Mouse (Mus musculus): ENCODE data around the gene Gm49721. TPM values are rescaled to one million over a fixed set of nuclear protein-coding genes. Genes with fewer than 3 reads are reported as not detected.
"Not testable (repeated sequence)": the region's sequence is repeated elsewhere in the genome, so short reads cannot be mapped to it uniquely, and the experiment has no call there.

The Gm49721 gene
- total RNA-seq, 2 experiments from 2014 or later = 0.28 TPM; not detected in 1

- intact Hi-C loops (cut with DNase I); DNase-seq (ENCODE audit: extremely low spot score in 1 of 2, low spot score in 2 of 2): not testable (repeated sequence)
Observed at GRCm38 (mm10) chr17:6972836-6973396, 5.8 kb upstream of the Gm49721 start.

DNA sequence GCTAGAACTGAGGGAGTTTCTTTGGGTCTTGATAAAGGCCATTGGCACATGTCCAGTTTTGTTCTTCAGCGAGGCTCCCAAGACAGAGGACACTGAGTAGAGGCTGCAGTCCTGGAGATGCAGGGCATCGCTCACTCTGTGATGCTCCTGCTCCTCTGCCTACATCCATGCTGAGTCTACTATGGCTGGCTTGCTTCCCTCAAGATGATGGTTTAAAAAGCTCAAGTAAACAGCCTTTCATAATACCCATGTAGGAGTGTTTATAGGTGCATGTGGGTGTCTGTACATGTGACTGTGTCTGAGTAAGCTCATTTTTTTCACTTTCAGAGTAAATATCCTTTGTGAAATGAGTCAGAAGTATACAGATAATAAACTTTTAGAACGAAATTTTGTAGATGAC lies 3.7 kb upstream of the Gm49721 start:
- DNase-seq (ENCODE audit: extremely low spot score in 1 of 2, low spot score in 2 of 2); intact Hi-C loops (cut with DNase I): not testable (repeated sequence)

DNA sequence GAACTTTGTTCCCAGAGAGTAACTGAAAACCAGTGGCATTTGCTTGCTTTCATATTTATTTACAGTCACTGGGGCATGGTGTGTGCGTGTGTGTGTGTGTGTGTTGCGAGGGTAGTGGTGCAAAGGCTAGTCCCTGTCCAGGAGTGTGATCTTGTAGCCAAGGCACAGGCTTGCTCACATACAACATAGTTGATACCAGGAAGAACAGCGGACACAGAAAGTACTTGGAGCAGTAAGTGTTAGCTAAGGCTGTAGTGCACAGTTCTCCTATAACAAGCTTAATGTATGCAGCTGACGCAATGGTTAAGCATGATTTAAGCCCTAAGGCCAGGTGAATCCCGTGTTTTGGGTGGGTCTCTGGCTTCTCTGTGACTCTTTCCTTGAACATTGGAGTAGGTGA lies 676 bp downstream of the Gm49721 start:
- intact Hi-C loops (cut with DNase I); DNase-seq (ENCODE audit: extremely low spot score in 1 of 2, low spot score in 2 of 2): not testable (repeated sequence)

DNA sequence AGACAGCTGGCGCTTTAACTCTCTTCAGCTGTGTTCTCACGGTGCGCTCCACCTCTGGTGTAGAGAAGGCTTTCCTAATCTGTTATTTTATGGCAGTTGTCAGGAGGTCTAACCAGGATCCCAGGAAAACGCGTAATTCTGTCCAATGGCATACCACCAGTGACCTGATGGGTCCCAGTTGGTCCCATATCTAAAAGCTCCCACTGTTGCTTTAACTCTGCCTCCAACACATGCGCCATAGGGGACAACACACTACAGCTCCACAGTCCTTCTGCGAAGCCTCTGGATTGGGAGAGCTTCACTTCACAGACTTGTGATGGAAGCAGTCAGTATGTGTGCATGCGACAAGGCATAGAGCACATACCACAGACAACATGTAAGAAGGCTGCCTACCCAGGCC lies 1.4 kb downstream of the Gm49721 start:
- DNase-seq (ENCODE audit: extremely low spot score in 1 of 2, low spot score in 2 of 2); intact Hi-C loops (cut with DNase I): not testable (repeated sequence)

DNA sequence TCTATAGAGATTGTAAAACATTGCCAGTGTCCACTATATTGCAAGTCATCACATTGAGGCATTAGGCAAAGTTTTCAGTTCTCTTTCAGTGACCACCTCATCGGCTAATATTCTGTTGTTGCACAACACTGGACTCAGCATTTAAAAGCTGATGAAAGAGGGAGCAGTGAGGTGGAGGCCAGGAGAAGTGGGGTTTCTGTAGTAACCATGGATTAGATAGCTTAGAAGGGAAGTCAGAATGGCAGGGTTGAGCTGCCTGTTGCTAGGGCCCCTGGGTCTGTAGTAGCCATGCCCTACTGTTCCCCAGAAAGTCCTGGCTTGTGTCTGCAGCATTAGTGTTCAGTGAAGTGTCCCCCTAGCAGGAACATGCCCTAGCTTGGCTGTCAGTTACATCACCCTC lies 7.4 kb downstream of the Gm49721 start:
- DNase-seq (ENCODE audit: extremely low spot score in 1 of 2, low spot score in 2 of 2); intact Hi-C loops (cut with DNase I): not testable (repeated sequence)

GRCm38 (mm10) chr17:6995504-6995903 lies 16.8 kb downstream of the Gm49721 start:
- DNase-seq (ENCODE audit: extremely low spot score in 1 of 2, low spot score in 2 of 2); intact Hi-C loops (cut with DNase I): not testable (repeated sequence)

GRCm38 (mm10) chr17:6996826-6997225 lies 18.1 kb downstream of the Gm49721 start:
- intact Hi-C loops (cut with DNase I); DNase-seq (ENCODE audit: extremely low spot score in 1 of 2, low spot score in 2 of 2): not testable (repeated sequence)

GRCm38 (mm10) chr17:6997778-6998490 lies 19.2 kb downstream of the Gm49721 start:
- DNase-seq (ENCODE audit: extremely low spot score in 1 of 2, low spot score in 2 of 2); intact Hi-C loops (cut with DNase I): not testable (repeated sequence)

- intact Hi-C loops (cut with DNase I); DNase-seq (ENCODE audit: extremely low spot score in 1 of 2, low spot score in 2 of 2): not testable (repeated sequence)
Observed at GRCm38 (mm10) chr17:7001790-7002585, 23.3 kb downstream of the Gm49721 start.

DNA sequence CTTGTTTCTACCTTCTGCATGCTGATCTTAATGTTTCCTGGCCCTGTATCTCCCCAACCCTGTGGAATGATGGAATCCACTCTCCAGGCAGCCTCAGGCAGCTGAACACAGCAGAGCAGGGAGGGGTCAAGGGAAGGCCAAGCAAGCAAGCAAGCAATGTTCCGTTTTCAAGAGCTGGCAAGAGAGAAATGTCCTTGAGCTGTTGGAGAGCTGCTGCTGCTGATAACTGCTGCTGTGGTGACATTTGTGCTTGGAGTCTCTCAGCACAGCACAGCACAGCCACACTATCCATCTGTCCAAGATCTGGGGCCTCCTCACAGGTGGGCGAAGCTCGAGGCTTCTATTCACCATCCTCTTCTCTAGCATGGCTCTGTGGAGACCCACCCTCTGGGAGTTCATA lies 24.7 kb downstream of the Gm49721 start:
- DNase-seq (ENCODE audit: extremely low spot score in 1 of 2, low spot score in 2 of 2); intact Hi-C loops (cut with DNase I): not testable (repeated sequence)

GRCm38 (mm10) chr17:7005646-7006045 lies 26.9 kb downstream of the Gm49721 start:
- not testable (repeated sequence) for DNase-seq (ENCODE audit: extremely low spot score in 1 of 2, low spot score in 2 of 2)

GRCm38 (mm10) chr17:7008885-7009284 lies 30.2 kb downstream of the Gm49721 start:
- intact Hi-C loops (cut with DNase I) = not testable (repeated sequence)

More at GRCm38 (mm10) chr17:7005646-7006045, 26.9 kb downstream of the Gm49721 start:
- intact Hi-C loops (cut with DNase I) = not testable (repeated sequence)

DNA sequence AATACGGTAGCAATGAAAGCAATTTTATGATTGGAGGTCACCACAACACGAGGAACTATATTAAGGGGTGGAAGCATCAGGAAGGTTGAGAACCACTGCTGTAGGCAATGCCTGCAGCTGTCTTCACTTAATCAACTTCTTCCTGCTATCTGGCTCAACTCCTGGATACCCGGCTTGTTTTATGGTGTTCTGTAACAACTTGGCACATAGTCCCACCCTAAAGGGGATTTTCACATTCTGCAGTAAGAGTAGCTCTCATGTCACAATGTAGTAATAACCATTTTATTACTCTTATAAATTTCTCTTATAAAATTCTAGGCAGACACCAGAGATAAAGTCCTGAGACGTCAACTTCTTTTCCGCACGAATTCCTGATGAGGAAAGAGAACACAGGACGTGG lies 30.7 kb downstream of the Gm49721 start:
- DNase-seq (ENCODE audit: extremely low spot score in 1 of 2, low spot score in 2 of 2); intact Hi-C loops (cut with DNase I): not testable (repeated sequence)

More at GRCm38 (mm10) chr17:7008885-7009284, 30.2 kb downstream of the Gm49721 start:
- not testable (repeated sequence) for DNase-seq (ENCODE audit: extremely low spot score in 1 of 2, low spot score in 2 of 2)

GRCm38 (mm10) chr17:7009901-7010300 lies 31.2 kb downstream of the Gm49721 start:
- DNase-seq (ENCODE audit: extremely low spot score in 1 of 2, low spot score in 2 of 2); intact Hi-C loops (cut with DNase I): not testable (repeated sequence)

DNA sequence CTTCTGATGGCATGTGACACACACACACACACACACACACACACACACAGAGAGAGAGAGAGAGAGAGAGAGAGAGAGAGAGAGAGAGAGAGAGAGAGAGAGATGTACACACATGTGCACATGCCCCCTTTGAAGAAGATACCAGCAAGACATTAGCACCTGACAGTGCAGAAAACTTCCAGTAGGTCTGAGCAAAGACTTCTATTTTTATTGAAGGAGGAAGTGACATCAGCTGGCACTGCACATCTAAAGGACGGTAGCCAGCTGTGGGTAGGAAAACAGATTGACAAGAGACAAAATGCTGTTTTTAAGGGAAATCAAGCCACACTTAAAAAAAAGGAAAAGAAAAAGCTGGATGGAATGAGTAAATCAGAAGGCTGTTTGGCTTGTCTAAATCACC lies 35.5 kb downstream of the Gm49721 start:
- intact Hi-C loops (cut with DNase I); DNase-seq (ENCODE audit: extremely low spot score in 1 of 2, low spot score in 2 of 2): not testable (repeated sequence)

DNA sequence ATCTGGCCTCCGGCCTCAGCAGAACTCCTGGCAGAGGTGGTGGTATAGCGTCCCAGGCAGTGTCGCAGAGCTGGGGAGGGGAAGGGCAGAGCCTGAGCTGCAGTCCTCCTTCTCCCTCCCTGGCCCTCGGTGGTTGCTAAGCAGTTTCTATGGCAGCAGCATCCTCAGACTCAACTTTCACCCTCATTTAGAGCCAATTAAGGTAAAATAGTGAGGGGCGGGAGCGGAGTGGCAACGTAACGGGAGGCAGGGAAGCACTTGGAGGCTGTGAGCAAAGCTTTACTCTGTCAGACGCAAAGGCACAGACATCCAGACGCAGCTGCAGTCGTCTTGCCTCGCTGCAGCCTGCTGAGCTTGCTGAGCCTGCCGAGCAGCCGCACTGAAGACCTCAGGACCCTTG lies 46.6 kb downstream of the Gm49721 start, which contains the start of gene Gm1604a:
TSS of gene Gm1604a (plus strand) at position 312 of the 400 bp plus-strand sequence.
- intact Hi-C loops (cut with DNase I) = not testable (repeated sequence)
- peak; percentile 32 to 33 for DNase-seq (ENCODE audit: extremely low spot score in 1 of 2, low spot score in 2 of 2)

GRCm38 (mm10) chr17:7025764-7026346 lies 47.2 kb downstream of the Gm49721 start:
- intact Hi-C loops (cut with DNase I); DNase-seq (ENCODE audit: extremely low spot score in 1 of 2, low spot score in 2 of 2): not testable (repeated sequence)

DNA sequence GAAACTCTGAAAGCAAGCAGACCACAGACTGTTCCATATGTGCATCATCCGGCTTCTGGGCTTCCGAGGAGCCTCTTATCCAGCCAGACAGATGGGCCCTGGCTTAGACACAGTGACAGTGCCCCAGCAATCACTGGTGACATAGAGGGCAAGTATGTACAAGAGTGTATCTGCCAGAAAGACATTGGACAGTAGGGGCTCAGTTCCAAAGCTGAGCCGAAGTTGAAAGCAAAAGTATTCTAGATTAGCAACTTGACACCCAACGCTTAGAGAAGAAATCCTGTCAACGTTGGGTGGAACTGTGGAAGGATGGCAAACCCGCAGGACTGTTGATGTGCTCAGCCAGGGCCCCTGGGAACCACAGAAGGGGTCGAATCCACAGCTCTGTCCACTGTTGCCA lies 51.5 kb downstream of the Gm49721 start:
- DNase-seq (ENCODE audit: extremely low spot score in 1 of 2, low spot score in 2 of 2); intact Hi-C loops (cut with DNase I): not testable (repeated sequence)
